Mouse (Mus musculus) heart, postnatal 0 days (tissue): Measurements from ENCODE around the gene Pla2g12b. TPM values are rescaled to one million over a fixed set of nuclear protein-coding genes. Genes with fewer than 3 reads are reported as not detected.
"Not testable (repeated sequence)": the region's sequence is repeated elsewhere in the genome, so short reads cannot be mapped to it uniquely, and the experiment has no call there.

Source experiments
- ATAC-seq: fragments of 200-750 bp; cut with Nextera tagmentation; 2 replicates; pipeline ENCODE4 v1.8.0; 2017; ENCODE audit warnings: low read depth, moderate number of reproducible peaks, moderate library complexity; ENCODE audit not compliant: insufficient read depth
- DNase-seq: peaks from one replicate; pipeline ENCODE4 v3.0.0-alpha.2; 2016; ENCODE audit warnings: low spot score
- H3K27ac ChIP-seq: fragments of 300-500 bp; sonication (generic); 2 replicates; pipeline ENCODE4 v1.5.1; 2014; ENCODE audit warnings: low read depth, mild to moderate bottlenecking
- H3K27me3 ChIP-seq: fragments of 300-500 bp; sonication (generic); 2 replicates; pipeline ENCODE4 v1.6.1; 2014; ENCODE audit warnings: low read length, mixed read lengths; ENCODE audit not compliant: control insufficient read depth, insufficient read depth
- H3K36me3 ChIP-seq: fragments of 300-500 bp; sonication (generic); replicated peaks from 2 replicates; pipeline ENCODE4 v1.6.1; 2014; ENCODE audit warnings: low read length, mixed read lengths; ENCODE audit not compliant: control insufficient read depth, insufficient read depth
- H3K4me1 ChIP-seq: fragments of 300-500 bp; sonication (generic); 2 replicates; pipeline ENCODE4 v1.6.1; 2014; ENCODE audit warnings: antibody characterized with exemption; ENCODE audit not compliant: control insufficient read depth, insufficient read depth
- H3K4me2 ChIP-seq: fragments of 300-500 bp; sonication (generic); 2 replicates; pipeline ENCODE4 v1.6.1; 2014; ENCODE audit warnings: low read depth, mild to moderate bottlenecking, low read length, moderate library complexity
- H3K4me3 ChIP-seq: fragments of 300-500 bp; sonication (generic); 2 replicates; pipeline ENCODE4 v1.5.1; 2014; ENCODE audit warnings: low read depth, low read length
- H3K9ac ChIP-seq: fragments of 300-500 bp; sonication (generic); replicated peaks from 2 replicates; pipeline ENCODE4 v1.6.1; 2014; ENCODE audit warnings: low read depth, low read length, mixed read lengths
- H3K9me3 ChIP-seq: fragments of 300-500 bp; sonication (generic); replicated peaks from 2 replicates; pipeline ENCODE4 v1.6.1; 2016; ENCODE audit warnings: low read length; ENCODE audit not compliant: control insufficient read depth
- CTCF ChIP-seq: IDR thresholded peaks from 2 replicates; pipeline ENCODE4 v1.5.1; 2016; ENCODE audit warnings: antibody characterized with exemption, control low read depth, low read depth
- EP300 ChIP-seq: IDR thresholded peaks from 2 replicates; pipeline ENCODE4 v1.6.1; 2016; ENCODE audit warnings: antibody characterized with exemption, low read depth
- WGBS: fragments of 180-500 bp; shearing (Covaris S2); extraction: QIAGEN DNeasy Blood & Tissue Kit; methylation state at CpG from one replicate; pipeline ENCODE4 v1.1.7; 2014; 5-methylcytosine and 5-hydroxymethylcytosine counted together
- polyA plus RNA-seq: library from polyadenylated mRNA; unstranded; fragments of >200 nt; fragmentation: Nextera tagmentation; extraction: Ambion mirVana; gene quantifications from 2 replicates; pipeline ENCODE4 v1.2.1, GENCODE M21; 2015
- total RNA-seq: library from RNA; depleted of rRNA; stranded (reverse); fragments of >200 nt; gene quantifications from 2 replicates; pipeline ENCODE4 v1.2.3, GENCODE M21; 2014; ENCODE audit warnings: low replicate concordance

Gene Pla2g12b
- total and polyA plus RNA-seq, 2 experiments from 2014 or later: 0.20 TPM; not detected in 1

DNA sequence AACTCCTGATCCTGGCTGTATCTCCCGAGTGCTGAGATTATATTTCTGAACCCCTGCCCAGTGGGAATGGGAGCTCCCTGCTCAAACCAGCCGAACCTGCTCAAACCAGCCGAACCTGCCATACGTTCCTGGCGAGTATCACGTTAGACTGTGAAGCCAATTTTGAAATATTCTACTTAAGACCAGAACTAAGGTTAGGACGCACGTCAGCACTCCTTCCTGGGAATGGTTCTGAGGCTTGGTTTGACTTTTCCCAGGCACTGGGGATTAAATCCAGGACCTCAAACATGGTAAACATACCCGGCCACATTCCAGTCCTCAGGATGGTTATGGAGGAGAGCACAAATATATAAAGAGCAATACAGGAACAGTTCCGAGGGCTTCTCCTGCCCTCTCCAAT is 25.6 kb upstream of the Pla2g12b start:
- Histone ChIP-seq H3K4me2 (no peak overlapping the region), H3K9ac (no peak overlapping the region), H3K4me3 (no peak overlapping the region), H3K9me3 (no peaks in the 10 kb centered on the region), H3K27me3 (no peaks in the 10 kb centered on the region), H3K36me3 (peaks cover 22% of the 10 kb centered on the region), H3K4me1 (no peaks in the 10 kb centered on the region), H3K27ac (no peak overlapping the region)
- no peak for ATAC-seq
- TF ChIP-seq CTCF (no peak), EP300 (no peak)
- WGBS: 83% methylated on average over 10 of the region's 10 CpGs
- no peak for DNase-seq

DNA sequence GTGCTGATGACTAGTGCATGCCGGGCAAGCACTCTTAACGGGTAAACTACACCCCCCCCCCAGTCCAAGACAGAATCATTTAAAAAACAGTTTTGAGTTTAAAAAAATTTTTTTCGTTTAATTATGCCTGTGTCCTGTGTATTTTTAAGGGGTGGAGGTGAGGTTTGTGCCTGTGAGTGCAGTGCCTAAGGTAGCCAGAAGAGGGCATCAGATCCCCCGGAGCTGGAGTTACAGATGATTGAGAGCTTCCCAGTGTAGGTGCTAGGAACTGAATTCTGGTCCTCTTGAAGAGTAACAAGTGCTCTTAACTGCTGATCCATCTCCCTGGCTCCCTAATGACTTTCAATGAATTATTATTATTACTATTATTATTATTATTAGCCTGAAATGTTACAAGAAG is 24.7 kb upstream of the Pla2g12b start:
- 94% methylated on average over 4 of the region's 4 CpGs for WGBS
- DNase-seq: no peak
- no peak overlapping the region for H3K9ac ChIP-seq
- no peak for ATAC-seq
- H3K4me3 ChIP-seq: no peak overlapping the region
- peaks cover 15% of the 10 kb centered on the region for H3K36me3 ChIP-seq
- no peak overlapping the region for H3K4me2 ChIP-seq
- H3K9me3 ChIP-seq: no peaks in the 10 kb centered on the region
- TF ChIP-seq CTCF: peak; percentile 18; the same call in 1 of the 2 replicates
- TF ChIP-seq EP300: no peak
- H3K27me3 ChIP-seq: no peaks in the 10 kb centered on the region
- no peak overlapping the region for H3K27ac ChIP-seq
- H3K4me1 ChIP-seq: no peaks in the 10 kb centered on the region

DNA sequence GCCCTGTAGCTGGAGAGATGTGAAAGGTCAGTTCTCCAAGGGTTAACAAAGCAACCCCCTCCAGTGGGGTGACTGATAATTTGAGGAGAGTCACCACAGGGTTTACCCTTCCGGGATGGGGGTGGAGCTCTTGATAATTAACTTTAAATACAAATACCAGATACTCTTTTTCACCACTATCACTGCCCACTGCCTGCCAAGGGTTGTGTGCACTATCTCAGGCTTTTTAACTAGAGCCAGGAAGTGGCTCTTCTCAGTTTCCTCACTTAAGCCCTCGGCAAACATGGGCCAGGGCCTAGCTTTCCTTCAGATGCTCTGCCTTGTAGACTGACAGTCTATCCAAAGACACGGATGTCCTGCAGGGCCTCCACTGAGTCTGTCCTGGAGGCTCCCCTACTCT is 23.5 kb upstream of the Pla2g12b start:
- no peak for ATAC-seq
- Histone ChIP-seq H3K27me3 (no peaks in the 10 kb centered on the region), H3K4me3 (no peak overlapping the region), H3K27ac (no peak overlapping the region), H3K4me2 (no peak overlapping the region), H3K4me1 (no peaks in the 10 kb centered on the region), H3K9ac (no peak overlapping the region), H3K36me3 (peaks cover 3% of the 10 kb centered on the region; the same call in 1 of the 2 replicates), H3K9me3 (no peaks in the 10 kb centered on the region)
- 9% methylated on average over 3 of the region's 3 CpGs for WGBS
- no peak for TF ChIP-seq CTCF
- TF ChIP-seq EP300: no peak
- DNase-seq: no peak

DNA sequence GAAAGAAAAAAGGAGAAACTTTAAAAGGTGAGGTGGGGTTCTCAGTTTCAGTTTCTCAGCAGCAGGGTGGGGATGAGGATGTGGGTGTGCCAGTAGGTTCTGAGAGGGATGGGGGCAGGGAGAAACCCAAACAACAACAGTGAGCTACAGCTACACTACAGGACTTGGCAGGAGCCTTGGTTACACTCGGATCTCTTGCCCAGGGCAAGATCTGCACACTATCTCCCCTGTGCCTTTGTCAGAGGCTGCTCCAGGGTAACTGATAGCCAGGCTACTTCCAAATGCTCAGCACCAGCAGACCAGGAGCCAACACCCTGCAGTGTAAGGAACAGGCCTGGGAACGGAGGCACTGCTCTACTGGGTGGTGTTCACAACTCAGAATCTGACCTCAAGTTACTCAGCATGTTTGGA is 23.0 kb upstream of the Pla2g12b start:
- Histone ChIP-seq H3K36me3 (no peaks in the 10 kb centered on the region), H3K9me3 (no peaks in the 10 kb centered on the region), H3K4me2 (no peak overlapping the region), H3K4me1 (no peaks in the 10 kb centered on the region), H3K27ac (no peak overlapping the region), H3K9ac (no peak overlapping the region), H3K27me3 (no peaks in the 10 kb centered on the region), H3K4me3 (no peak overlapping the region)
- no peak for DNase-seq
- ATAC-seq: no peak
- 28% methylated on average over 2 of the region's 2 CpGs for WGBS
- TF ChIP-seq CTCF (no peak), EP300 (no peak)

DNA sequence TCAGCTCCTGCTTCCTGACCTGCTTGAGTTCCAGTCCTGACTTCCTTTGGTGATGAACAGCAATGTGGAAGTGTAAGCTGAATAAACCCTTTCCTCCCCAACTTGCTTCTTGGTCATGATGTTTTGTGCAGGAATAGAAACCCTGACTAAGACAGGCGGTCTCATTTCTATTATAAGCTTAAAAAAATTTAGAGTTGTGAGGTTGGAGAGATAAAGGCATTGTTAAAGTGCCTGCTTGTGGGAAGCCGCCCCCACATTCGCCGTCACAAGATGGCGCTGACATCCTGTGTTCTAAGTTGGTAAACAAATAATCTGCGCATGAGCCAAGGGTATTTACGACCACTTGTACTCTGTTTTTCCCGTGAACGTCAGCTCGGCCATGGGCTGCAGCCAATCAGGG is 21.9 kb upstream of the Pla2g12b start:
- not testable (repeated sequence) for H3K27ac ChIP-seq, H3K4me2 ChIP-seq, H3K4me3 ChIP-seq, H3K27me3 ChIP-seq, H3K9ac ChIP-seq, H3K9me3 ChIP-seq, H3K4me1 ChIP-seq, DNase-seq, H3K36me3 ChIP-seq, ATAC-seq
- 69% methylated on average over 5 of the region's 10 CpGs for WGBS

DNA sequence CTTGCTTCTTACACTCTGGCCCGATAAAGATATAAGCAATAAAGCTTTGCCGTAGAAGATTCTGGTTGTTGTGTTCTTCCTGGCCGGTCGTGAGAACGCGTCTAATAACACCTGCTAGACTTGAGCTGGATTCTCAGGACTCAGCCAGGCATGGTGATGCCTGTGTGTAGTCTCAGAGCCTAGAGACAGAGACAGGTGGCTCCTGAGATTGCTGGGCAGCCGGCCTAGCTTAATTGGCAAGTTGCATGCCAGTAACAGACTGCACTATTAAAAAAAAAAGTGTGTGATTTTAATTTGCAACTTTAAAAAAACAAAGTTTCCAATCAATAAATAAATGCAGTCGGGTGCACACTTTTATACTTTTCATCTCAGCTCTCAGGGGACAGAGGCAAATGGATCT is 16.5 kb upstream of the Pla2g12b start:
- no peaks in the 10 kb centered on the region for H3K36me3 ChIP-seq
- no peak overlapping the region for H3K4me2 ChIP-seq
- H3K27me3 ChIP-seq: no peaks in the 10 kb centered on the region
- peaks cover 15% of the 10 kb centered on the region for H3K9me3 ChIP-seq
- H3K4me3 ChIP-seq: no peak overlapping the region
- no peaks in the 10 kb centered on the region for H3K4me1 ChIP-seq
- 85% methylated on average over 7 of the region's 8 CpGs for WGBS
- DNase-seq (no peak), ATAC-seq (no peak)
- H3K9ac ChIP-seq: no peak overlapping the region
- TF ChIP-seq EP300 (no peak), CTCF (no peak)
- H3K27ac ChIP-seq: no peak overlapping the region
